Mouse (Mus musculus) cerebellum, adult 11-12 months (tissue): ENCODE measurements around the gene Psap.

ENCODE experiments used
- DNase-seq: peaks from one replicate; pipeline ENCODE4 v3.0.0; 2022

Gene Psap

DNA sequence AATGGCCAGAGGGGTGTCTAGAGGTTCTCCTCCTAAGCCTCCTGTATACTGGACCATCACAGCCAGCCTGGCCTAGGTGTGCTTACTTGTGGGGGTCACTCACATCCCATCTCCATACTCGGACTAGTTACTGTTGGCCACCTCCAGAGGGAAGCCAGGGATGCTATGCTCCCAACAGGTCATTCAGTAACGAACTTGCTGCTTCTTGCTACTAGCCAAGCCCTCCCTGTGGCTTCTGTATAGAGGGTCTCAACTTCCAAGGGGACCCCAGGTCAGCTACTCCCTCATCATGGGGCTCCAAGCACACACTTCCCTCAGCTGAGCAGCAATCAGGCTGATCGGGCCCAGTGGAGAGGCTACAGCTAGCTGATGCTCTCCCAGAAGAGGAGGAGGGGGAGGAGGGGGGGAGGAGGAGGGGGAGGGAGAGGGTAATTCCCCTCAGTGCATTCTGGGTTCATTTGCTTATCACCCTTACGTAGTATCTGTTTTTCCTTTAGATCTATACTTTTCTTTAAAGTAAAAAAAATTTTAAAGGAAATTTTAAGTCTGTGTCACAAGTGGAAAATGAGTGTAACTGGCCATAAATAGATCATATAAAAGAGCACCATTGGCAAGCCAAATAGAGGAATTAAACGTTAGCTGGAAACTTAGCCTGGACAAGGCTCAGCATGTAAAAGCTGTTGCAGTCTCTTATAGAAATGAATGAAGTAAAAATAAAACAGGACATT is 72.8 kb downstream of the Psap start:
- no peak for DNase-seq

DNA sequence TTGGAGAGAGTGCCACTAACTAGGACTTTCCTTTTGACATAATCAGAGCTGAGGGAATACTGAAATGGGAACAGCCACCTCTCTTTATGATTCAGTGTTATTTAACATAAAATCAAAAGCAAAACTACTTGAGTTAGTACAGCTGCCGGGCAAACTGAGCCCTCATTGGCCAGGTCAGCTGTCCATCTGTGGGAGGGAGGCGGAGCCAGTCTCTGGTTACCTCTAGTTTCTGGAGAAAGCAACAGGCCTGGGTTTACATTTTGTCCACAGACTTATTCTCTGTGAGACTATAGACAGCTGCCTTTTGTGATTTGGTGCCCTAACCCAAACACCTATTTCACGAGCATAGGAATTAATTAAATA is 73.4 kb downstream of the Psap start:
- DNase-seq = no peak

DNA sequence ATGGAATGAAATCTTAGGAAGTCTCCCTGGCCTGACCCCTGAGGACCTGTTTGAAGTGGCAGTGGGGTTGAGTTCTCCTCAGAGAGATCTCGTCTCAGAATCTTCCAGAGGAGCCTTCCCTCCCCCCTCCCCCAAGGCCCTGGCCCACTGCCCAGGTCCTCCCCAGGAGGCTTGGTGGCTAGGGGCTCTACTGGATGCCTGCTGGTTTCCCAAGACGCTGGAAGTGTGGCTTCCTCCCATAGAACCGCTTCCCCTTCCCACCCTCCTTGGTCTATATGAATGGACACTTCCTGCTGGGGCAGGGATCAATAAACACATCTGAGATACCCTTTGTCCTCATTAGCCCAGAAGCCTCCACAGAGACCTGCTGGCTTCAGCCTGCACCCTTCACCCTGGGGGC is 73.8 kb downstream of the Psap start:
- no peak for DNase-seq

DNA sequence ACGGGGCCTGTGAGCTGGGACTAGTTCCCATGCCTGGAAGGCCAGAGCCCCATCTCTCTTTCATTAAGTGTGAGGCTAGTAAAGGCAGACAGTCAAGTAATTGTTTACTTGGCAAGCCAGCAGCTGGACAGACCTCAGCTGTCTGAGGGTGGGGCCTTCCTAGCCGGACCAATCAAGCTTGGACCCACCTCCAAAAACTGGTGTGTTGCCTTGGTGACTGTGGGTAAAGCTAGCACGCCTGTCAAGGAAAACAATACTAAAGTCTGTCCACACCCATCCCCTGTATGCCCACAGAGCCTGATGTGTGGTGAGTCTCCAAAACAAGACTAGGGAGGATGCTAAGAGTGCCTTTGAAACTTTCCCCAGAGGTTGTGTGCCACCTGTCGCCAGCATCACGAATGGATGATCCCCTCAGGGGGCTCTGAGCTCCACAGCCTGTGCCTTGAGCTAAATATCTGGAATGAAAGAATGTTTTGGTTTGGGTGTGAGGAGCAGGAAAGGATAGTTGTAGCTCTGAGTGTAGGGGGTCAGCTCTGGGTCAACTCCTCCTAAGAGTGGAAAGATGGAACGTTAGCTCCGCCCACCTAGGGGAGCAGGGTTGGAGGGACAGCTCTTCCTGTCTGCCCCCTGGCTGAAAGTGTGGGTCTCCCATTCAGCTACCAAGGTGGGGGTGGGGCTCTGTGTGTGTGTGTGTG is 74.5 kb downstream of the Psap start:
- no peak for DNase-seq
